Mouse (Mus musculus) embryonic facial prominence, embryonic 14.5 days (tissue): ENCODE measurements at regions not wholly inside any gene's neighbourhood (a gene's known extent, or its start where the extent isn't known, plus 50 kb on each side); places are given as distances from the start of the nearest gene placed in this dataset.

ENCODE experiments used
- ATAC-seq: fragments of 200-750 bp; cut with Nextera tagmentation; 2 replicates; pipeline ENCODE4 v1.8.0; 2017; ENCODE audit warnings: low read depth, moderate number of reproducible peaks, moderate TSS enrichment
- DNase-seq: peaks from one replicate; pipeline ENCODE4 v3.0.0-alpha.2; 2015; ENCODE audit warnings: low spot score
- H3K27ac ChIP-seq: fragments of 300-500 bp; sonication (generic); replicated peaks from 2 replicates; pipeline ENCODE4 v1.5.1; 2014; ENCODE audit warnings: low read depth, mild to moderate bottlenecking, low read length, moderate library complexity
- H3K27me3 ChIP-seq: fragments of 300-500 bp; sonication (generic); replicated peaks from 2 replicates; pipeline ENCODE4 v1.6.1; 2014; ENCODE audit warnings: low read length; ENCODE audit not compliant: control insufficient read depth, insufficient read depth
- H3K36me3 ChIP-seq: fragments of 300-500 bp; sonication (generic); 2 replicates; pipeline ENCODE4 v1.6.1; 2014; ENCODE audit warnings: low read length, mixed read lengths; ENCODE audit not compliant: control insufficient read depth, insufficient read depth
- H3K4me1 ChIP-seq: fragments of 300-500 bp; sonication (generic); 2 replicates; pipeline ENCODE4 v1.6.1; 2014; ENCODE audit warnings: antibody characterized with exemption, low read length; ENCODE audit not compliant: control insufficient read depth, insufficient read depth
- H3K4me2 ChIP-seq: fragments of 300-500 bp; sonication (generic); 2 replicates; pipeline ENCODE4 v1.6.1; 2014; ENCODE audit warnings: low read depth, mild to moderate bottlenecking, low read length, moderate library complexity, mixed read lengths
- H3K4me3 ChIP-seq: fragments of 300-500 bp; sonication (generic); 2 replicates; pipeline ENCODE4 v1.5.1; 2014; ENCODE audit warnings: low read depth, mild to moderate bottlenecking, low read length
- H3K9ac ChIP-seq: fragments of 300-500 bp; sonication (generic); 2 replicates; pipeline ENCODE4 v1.6.1; 2014; ENCODE audit warnings: low read depth, mild to moderate bottlenecking, low read length, moderate library complexity, mixed read lengths
- H3K9me3 ChIP-seq: fragments of 300-500 bp; sonication (generic); 2 replicates; pipeline ENCODE4 v1.6.1; 2016; ENCODE audit warnings: low read length; ENCODE audit not compliant: control insufficient read depth
- WGBS: fragments of 180-500 bp; shearing (Covaris S2); extraction: QIAGEN DNeasy Blood & Tissue Kit; methylation state at CpG from one replicate; pipeline ENCODE4 v1.1.7; 2014; 5-methylcytosine and 5-hydroxymethylcytosine counted together

DNA sequence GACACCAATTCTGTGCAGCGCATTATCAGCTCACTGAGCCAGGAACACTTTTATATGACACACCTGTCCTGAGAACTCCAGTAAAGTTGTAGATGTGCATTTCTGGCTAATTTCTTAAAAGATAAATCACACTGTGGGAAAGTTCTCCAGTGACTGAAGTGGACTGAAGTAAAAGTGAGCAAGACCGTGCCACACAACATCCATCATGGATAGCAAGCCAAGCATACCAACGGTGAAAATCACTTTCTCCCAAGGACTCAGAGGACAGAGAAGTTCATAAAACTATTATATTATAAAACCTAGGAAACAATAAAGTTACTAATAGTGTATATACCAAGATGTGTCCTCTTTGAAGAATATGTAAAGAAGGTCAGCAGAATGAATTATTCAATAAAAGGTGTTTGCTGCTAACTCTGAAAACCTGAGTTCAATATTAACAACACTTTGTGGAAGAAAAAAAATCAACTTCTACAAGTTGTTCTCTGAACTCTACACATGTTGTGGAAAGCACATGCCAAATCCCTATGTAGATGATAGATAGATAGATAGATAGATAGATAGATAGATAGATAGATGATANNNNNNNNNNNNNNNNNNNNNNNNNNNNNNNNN, 298.2 kb upstream of the Igbp1b start:
- no peaks in the 10 kb centered on the region for H3K36me3 ChIP-seq
- no peak for DNase-seq
- no peak overlapping the region for H3K4me2 ChIP-seq
- H3K9me3 ChIP-seq: no peaks in the 10 kb centered on the region
- H3K9ac ChIP-seq: no peak overlapping the region
- H3K27ac ChIP-seq: no peak overlapping the region
- no peaks in the 10 kb centered on the region for H3K27me3 ChIP-seq
- no peak overlapping the region for H3K4me3 ChIP-seq
- no peaks in the 10 kb centered on the region for H3K4me1 ChIP-seq
- WGBS: 96% methylated on average over 3 of the region's 3 CpGs
- ATAC-seq: no peak

DNA sequence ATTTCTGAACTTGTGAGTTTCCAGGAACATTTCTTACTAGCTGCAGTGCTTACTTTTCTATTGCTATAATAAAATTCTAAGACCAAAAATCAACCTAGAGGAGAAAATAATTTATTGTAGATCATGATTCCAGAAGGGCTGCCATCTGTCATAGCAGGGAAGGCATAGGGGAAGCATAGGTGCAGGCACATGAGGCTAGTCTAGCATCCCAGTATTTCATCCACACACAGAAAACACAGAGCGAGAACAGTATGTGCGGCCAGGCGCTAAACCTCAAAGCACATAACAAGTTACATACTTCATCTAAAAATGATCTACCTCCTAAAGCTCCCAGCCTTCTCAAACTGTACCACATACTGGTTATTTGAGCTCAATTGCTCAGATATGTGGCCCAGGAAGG, 292.5 kb upstream of the Igbp1b start:
- no peak overlapping the region for H3K27ac ChIP-seq
- WGBS: 97% methylated on average over 3 of the region's 3 CpGs
- no peaks in the 10 kb centered on the region for H3K27me3 ChIP-seq
- ATAC-seq (no peak), DNase-seq (no peak)
- H3K9ac ChIP-seq: no peak overlapping the region
- no peaks in the 10 kb centered on the region for H3K9me3 ChIP-seq
- no peaks in the 10 kb centered on the region for H3K4me1 ChIP-seq
- no peak overlapping the region for H3K4me2 ChIP-seq
- no peaks in the 10 kb centered on the region for H3K36me3 ChIP-seq
- no peak overlapping the region for H3K4me3 ChIP-seq

- Histone ChIP-seq H3K27ac (no peak overlapping the region), H3K4me3 (no peak overlapping the region), H3K36me3 (no peaks in the 10 kb centered on the region), H3K4me2 (no peak overlapping the region), H3K27me3 (no peaks in the 10 kb centered on the region), H3K4me1 (no peaks in the 10 kb centered on the region), H3K9ac (no peak overlapping the region), H3K9me3 (no peaks in the 10 kb centered on the region)
- ATAC-seq (no peak), DNase-seq (no peak)
- WGBS: 73% methylated on average over 5 of the region's 5 CpGs
These were observed 288.3 kb upstream of the Igbp1b start for GRCm38 (mm10) chr6:138946632-138947031.

- 87% methylated on average over 1 of the region's 1 CpGs for WGBS
- H3K27ac ChIP-seq: no peak overlapping the region
These were observed 287.1 kb upstream of the Igbp1b start for GRCm38 (mm10) chr6:138945432-138945831.

GRCm38 (mm10) chr6:138920161-138920560, 261.8 kb upstream of the Igbp1b start:
- H3K36me3 ChIP-seq: no peaks in the 10 kb centered on the region
- no peaks in the 10 kb centered on the region for H3K9me3 ChIP-seq
- no peak overlapping the region for H3K27ac ChIP-seq
- H3K4me3 ChIP-seq: no peak overlapping the region
- DNase-seq: no peak
- H3K27me3 ChIP-seq: no peaks in the 10 kb centered on the region
- no peak overlapping the region for H3K4me2 ChIP-seq
- 66% methylated on average over 2 of the region's 2 CpGs for WGBS
- ATAC-seq: no peak
- no peaks in the 10 kb centered on the region for H3K4me1 ChIP-seq
- H3K9ac ChIP-seq: no peak overlapping the region

More at GRCm38 (mm10) chr6:138945432-138945831, 287.1 kb upstream of the Igbp1b start:
- no peak overlapping the region for H3K4me2 ChIP-seq
- DNase-seq (no peak), ATAC-seq (no peak)
- no peaks in the 10 kb centered on the region for H3K27me3 ChIP-seq
- H3K9ac ChIP-seq: no peak overlapping the region
- no peaks in the 10 kb centered on the region for H3K36me3 ChIP-seq
- no peak overlapping the region for H3K4me3 ChIP-seq
- no peaks in the 10 kb centered on the region for H3K9me3 ChIP-seq
- H3K4me1 ChIP-seq: no peaks in the 10 kb centered on the region

GRCm38 (mm10) chr6:138919531-138919930, 261.2 kb upstream of the Igbp1b start:
- 88% methylated on average over 4 of the region's 4 CpGs for WGBS
- H3K4me1 ChIP-seq: no peaks in the 10 kb centered on the region
- H3K4me3 ChIP-seq: no peak overlapping the region
- no peaks in the 10 kb centered on the region for H3K27me3 ChIP-seq
- no peak overlapping the region for H3K4me2 ChIP-seq
- no peaks in the 10 kb centered on the region for H3K9me3 ChIP-seq
- no peak for DNase-seq
- no peak for ATAC-seq
- no peaks in the 10 kb centered on the region for H3K36me3 ChIP-seq
- H3K27ac ChIP-seq: no peak overlapping the region
- no peak overlapping the region for H3K9ac ChIP-seq

- no peak for DNase-seq
- H3K9me3 ChIP-seq: no peaks in the 10 kb centered on the region
- H3K27ac ChIP-seq: no peak overlapping the region
- no peaks in the 10 kb centered on the region for H3K4me1 ChIP-seq
- WGBS: 70% methylated on average over 3 of the region's 3 CpGs
- no peaks in the 10 kb centered on the region for H3K27me3 ChIP-seq
- no peak overlapping the region for H3K4me3 ChIP-seq
- H3K9ac ChIP-seq: no peak overlapping the region
- no peak for ATAC-seq
- H3K4me2 ChIP-seq: no peak overlapping the region
- no peaks in the 10 kb centered on the region for H3K36me3 ChIP-seq
These were observed 256.6 kb upstream of the Igbp1b start for GRCm38 (mm10) chr6:138914981-138915380.

DNA sequence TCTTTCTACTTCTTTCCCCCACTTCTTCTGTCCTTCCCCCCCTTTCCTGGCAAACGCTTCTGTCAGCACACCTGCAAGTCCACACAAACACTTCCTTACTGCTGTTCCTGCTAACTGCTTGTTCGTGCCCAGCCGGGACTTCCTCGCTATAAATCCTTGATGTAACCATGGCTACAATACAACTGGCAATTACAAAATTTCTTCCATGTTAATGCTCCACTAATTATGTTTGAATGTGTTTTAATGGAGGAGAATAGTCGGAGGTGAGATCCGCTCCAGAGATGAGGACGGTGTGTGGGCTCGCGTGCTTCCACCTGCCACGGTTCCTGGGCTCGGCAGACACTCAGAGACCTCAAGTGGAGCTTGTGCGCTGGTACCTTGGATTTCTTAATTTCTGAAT, 215.3 kb upstream of the Igbp1b start:
- Histone ChIP-seq H3K9ac (no peak overlapping the region), H3K9me3 (no peaks in the 10 kb centered on the region), H3K36me3 (no peaks in the 10 kb centered on the region), H3K4me2 (no peak overlapping the region), H3K4me1 (no peaks in the 10 kb centered on the region), H3K27me3 (no peaks in the 10 kb centered on the region), H3K4me3 (no peak overlapping the region), H3K27ac (no peak overlapping the region)
- no peak for DNase-seq
- ATAC-seq: no peak
- WGBS: 80% methylated on average over 12 of the region's 12 CpGs
